Mouse (Mus musculus) fibroblast of lung, adult 2 months (primary cell): ENCODE measurements at regions not wholly inside any gene's neighbourhood (a gene's known extent, or its start where the extent isn't known, plus 50 kb on each side); places are given as distances from the start of the nearest gene placed in this dataset.

Source experiments
- DNase-seq: peaks from one replicate; pipeline ENCODE4 v3.0.0-alpha.2; 2011; ENCODE audit warnings: low read depth

DNA sequence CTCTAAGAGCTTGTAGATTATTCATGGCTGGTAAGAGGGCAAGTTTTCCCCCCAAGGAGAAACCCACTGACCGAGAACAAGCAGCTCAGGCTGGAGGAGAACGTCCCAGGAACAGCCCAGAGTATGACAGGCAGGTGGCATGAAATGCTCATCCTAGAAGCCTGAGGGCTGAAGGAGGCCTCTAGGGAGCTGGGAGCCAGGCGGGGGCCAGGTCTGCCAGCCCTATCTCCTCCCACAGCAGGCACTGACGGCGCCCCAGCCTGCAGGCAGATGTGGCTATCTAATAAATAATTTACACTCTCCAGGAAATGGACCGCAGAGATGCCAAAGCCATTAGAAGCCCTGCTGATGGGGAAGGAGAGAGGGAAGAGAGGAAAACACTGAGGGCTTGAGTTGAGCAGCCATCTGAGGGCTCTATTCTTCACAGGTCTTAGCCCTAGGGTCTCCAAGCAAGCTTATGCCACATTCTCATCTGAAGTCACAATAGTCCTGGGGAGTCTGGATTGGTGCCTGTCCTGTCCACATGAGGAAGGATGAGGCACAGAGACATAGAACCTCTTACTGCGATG, 176.1 kb downstream of the Mycn start:
- DNase-seq = no peak

DNA sequence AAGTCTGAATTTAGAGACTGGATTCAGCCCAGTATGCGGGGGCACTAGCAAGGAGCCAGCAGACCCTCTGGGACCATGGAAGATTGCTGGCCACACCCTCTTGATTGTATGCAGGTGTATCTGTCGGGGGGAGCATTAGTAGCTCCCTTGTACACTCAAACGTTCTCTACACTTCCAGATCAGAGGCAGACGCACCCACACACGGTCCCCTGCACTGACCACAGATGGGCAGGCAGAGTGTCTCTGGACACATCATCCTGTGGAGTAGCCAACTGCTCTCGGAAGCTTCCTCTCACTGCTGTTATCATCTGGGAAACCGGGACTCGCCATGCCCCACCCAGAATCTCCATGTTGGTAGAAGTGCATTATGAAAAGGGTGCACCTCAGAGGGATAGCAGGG, 176.7 kb downstream of the Mycn start:
- DNase-seq = no peak

GRCm38 (mm10) chr12:12764586-12764985, 177.1 kb downstream of the Mycn start:
- no peak for DNase-seq

DNA sequence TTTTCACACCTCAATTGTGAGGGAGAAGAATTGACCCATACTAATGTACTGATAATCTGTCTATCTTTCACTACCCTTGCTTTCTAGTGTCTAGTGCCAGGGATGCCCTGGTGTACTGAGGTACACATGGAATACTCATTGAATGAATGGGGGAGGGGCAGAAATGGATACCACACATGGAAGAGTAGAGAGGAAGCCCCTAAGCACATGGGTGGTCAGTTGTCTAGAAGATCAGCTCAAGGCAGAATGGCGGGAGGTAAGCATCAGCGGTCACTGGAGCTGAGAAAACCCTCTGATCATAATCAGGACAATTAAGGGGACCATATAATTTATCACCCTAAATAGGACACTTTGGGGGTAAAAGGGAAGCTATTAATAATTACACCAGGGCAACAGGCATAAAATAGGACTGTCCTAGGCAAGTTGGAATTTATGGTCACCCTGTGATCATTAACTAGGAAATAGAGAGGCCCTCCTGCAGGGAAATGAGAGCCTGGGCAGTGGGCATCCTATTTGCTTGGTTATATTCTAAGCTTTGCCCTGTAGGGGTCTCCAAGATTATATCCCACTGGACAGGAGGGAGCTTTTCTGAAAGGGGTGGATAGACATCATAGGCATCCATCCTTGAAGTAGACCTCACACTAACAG, 185.3 kb downstream of the Mycn start:
- DNase-seq = no peak

DNA sequence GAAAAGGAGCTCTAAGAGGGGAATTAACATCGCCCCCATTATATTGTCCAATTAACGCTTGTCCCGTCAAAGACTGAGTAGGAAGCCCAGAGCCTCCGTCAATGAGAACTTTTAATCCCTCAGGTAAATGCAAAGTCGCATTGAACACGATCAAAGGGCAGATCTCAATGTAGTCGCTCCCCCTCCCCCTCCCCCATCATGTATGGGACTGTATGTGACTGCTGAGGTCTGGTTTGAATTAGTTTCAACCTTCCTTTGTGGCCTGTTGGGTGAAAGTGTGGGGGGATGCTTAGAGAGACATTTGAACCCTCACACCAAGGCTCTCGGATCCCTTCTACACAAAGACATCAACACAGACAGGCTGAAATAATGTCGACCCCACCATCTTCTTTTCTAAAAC, 187.9 kb downstream of the Mycn start:
- DNase-seq = no peak

DNA sequence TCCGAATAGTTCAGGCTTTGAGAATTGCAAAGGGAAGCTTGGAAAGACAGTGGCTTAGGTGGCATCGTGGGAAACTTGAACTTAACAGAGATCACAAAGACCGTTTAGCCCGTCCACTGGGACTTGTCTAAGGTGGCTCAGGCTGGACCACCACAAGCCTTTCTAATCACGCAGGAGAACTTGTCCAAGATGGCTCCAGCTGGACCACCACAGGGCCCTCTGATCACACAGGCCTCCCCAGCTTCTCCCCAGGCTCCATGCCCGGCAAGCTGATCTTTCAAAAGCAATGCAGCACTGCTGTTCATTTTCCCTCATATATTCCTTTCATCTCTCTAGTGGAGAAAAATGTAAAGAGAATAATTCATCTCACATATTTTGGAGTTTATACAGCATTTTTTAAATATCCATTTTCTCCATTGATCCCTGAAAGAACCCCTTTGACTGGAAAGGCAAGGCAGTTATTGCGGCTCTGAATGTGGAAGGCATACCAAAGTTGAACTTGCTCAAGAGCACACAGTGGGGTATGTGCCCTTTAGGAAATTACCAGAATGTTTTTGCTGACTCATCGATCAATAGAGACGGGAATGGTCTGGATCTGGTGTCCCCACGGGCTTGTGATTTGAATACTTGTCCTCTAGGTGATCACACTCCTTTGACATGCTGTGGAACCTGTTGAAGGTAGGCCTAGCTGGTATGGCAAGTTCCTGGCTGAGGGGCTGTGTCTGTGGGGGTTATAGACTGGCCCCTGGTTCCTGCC, 189.9 kb downstream of the Mycn start:
- DNase-seq = no peak

DNA sequence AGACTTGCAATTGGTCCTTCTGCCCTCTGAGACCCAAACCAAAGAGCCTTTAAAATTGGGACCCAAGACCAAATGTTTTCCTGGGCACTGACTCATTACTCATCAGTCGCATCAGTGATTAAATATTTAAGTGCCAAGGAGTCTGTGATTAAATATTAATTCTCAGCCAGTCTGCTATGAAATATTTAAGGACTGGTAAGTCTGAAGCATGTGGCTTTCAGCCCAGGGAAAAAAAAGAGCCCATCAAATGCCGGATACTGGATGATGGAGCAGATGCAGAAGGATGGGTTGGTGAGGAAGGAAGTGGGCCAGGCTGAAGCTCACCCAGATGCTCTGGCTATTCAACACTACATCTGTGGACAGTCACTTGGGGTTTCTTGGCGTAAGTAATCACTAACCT, 192.0 kb downstream of the Mycn start:
- no peak for DNase-seq

DNA sequence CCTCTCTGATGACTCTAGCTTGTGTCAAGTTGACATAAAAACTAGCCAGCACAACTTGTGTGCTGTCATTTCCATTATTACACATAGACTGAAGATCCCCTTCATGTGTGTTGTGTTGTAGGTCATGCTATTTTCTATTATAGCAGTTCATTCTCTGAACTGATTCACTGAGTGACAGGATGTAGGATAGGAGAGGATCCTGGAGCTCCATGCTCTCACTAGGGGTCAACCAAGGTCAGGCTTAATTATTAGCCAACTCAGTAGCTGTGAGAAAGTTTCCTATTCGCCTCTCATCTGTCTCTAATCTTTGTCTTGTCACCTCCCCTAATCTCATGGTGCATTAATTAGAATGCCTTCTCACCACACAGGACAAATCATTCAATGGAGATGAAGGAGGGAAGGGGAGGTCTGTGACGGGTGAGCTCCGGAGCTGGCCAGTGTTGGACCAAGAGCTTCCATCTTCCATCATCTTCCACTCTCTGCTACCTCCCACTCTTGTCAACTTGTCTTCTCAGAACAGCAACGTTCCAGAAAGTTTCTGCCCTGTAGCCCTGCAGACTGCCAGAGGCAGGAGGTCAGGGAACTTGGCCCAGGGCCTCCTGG, 194.8 kb downstream of the Mycn start:
- no peak for DNase-seq

DNA sequence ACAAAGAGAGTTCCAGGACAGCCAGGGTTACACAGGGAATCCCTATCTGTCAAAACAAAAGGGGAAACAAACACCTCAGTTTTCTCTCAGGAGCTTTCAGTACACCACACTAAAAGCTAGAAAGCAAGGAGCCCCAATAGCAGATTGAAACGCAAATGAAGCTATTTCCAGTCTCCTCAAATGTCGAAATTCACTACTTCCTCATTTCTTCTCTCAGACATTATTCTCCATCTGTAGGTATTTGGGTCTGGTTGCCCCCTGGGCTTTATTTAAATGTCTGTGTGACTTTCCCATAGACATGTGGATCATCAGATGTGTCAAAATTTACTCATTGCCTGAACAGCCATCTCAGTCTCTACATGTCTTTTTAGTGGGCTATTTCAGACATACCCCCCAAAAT, 197.2 kb downstream of the Mycn start:
- DNase-seq = no peak

- DNase-seq = no peak
Observed at GRCm38 (mm10) chr12:12738631-12739331, 202.9 kb downstream of the Mycn start.

DNA sequence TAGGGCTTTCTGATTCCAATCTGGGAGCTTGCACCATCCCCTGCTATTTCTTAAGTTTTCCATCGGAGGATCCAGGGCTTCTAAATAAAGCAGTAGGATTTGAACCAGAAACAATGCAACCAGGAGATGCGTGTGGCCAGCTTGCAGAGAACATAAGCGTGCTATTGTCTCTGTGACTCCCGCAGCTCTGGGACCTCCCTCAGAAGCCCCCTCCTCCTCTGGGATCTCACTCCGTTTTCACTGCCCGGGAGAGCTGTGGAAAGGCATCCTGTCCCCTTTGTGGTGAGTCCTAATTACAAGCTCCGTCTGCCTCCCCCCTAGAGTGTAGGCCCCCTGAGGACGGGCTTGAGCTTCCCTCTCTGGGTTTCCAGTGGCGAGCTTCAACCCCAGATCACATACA, 215.9 kb downstream of the Mycn start:
- no peak for DNase-seq

DNA sequence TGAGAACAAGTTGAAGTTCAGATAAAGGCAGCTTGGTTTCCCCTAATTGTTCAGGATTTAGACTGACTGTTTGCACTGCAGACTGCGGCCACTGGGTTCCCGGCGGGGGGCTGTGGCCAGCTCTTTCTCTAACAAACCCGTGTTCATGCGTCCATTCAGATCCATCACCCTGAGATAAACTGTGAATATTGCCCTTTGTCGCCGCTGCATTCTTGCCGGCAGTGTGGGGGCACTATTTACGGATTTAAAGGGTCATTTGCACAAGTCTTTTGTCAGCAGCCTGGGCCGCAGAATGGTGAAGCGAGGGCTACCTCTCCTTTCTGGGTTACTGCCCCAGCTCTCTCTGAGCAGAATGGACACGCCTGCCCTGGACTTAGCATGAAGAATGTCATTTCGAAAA, 216.6 kb downstream of the Mycn start:
- no peak for DNase-seq

GRCm38 (mm10) chr12:12723724-12724487, 217.8 kb downstream of the Mycn start:
- DNase-seq = no peak

DNA sequence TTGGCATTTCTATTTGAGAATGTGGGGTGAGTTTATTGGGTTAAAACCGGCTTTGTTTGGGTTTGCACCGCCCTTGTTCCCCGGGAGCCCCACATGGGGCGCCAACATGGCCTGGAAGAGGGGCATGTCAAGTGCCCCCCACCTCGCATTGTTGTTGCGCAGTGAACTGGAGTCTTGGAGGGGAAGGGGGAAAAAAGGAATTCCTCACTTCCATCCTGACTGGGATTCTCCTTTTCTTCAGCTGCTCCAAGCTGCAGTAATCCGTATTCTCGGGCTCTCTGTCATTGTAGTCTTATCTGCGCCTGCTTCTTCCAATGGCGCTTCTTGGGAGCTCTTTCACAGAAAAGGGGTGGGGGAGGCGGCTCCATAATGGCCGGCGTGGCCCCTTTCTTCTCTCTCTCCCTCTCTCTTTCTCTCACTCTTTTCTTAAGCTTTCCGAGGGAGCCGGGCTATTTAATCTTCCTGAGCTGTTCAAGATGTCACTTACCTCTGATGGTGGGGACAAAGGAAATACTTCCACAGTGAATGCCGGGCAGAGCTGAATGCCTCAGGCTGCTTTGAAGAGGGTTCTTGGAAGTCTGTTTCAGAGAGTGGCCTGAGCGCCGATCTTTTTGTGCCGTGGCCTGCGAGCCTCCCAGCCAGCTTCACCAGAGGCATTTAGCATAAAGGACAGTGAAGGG, 218.6 kb downstream of the Mycn start:
- DNase-seq = no peak

GRCm38 (mm10) chr12:12716691-12717090, 225.0 kb downstream of the Mycn start:
- no peak for DNase-seq

DNA sequence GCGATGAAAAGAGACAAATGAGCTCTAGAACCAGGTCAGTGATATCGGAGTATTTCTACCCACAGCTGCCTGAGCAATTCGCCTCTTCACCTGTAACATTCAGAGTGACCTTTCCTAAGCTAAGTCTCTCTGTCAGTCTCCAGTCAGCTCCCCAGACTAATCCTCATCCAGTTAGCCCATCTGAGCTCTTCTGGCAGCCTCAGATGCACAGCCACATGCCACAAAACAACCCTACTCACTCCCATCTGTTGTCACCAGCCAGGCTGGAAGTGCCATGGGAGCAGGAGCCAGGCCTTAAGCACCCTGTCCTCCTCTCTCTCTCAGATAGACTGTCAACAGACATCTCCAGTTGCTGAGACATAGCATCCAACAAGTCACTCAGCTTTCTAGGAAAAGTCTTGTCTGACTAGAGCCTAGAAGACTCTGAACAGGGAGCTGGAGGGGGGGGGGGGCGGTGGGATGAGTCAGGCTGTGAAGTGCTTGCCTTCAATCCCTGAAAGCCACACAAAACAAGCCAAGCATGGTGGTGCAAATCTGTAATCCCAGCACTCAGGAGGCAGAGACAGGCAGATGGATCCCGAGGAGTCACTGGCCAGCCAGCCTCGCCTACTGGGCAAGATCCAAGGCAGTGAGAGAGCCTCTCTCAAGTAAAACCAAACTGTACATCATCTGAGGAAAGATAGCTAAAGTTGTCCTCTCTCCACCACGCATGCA, 225.6 kb downstream of the Mycn start:
- no peak for DNase-seq

DNA sequence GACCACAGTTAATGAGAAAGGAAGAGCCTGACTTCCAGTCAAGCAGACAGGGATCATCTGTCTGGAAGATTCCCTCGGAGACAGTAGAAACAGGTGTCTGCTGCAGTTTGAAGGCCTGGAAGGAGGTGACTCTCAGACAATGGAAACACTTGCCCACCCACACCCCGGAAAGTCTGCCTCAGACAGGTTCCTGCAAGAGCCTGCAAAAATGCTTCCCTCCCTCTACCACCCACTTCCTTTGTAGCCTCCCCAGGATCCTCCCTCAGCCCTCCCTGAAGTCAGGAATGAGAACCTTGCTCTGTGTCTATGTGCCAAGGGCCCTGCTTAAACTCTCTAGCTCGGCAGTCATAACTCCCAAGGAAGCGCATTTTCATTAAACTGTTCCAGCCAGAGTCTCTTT, 226.2 kb downstream of the Mycn start:
- no peak for DNase-seq

GRCm38 (mm10) chr12:12710184-12710609, 231.5 kb downstream of the Mycn start:
- DNase-seq = no peak

DNA sequence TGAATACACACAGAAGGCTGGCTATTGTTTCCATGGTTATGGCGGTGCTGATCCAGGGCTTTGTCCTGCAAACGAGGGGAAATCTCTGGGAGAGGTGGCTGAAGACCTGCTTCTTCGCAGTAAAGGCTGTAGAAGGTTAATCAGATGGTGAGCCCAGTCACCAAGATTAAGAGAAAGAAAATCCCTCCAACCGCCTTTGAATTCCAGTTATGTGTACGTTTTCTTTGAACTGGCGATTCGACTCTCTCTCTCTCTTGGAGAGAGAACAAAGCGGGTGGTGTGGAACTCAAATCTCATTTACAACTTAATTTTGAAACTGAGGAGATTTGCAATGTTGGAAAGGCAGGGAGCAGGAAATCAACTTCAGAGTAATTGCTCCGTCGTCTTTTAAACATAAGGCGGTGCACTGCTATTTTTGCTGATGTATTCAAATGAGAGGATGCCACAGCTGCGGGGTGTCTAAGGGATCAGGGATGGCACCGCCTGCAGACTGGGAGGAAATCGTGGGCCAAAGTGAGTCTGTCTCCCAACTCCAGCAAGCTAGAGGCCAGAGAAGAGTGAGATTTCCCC, 232.7 kb downstream of the Mycn start:
- DNase-seq = no peak

- no peak for DNase-seq
Observed at GRCm38 (mm10) chr12:12706326-12706920, 235.3 kb downstream of the Mycn start.
